Mouse (Mus musculus): ENCODE data around the gene Lctl.

The Lctl gene

DNA sequence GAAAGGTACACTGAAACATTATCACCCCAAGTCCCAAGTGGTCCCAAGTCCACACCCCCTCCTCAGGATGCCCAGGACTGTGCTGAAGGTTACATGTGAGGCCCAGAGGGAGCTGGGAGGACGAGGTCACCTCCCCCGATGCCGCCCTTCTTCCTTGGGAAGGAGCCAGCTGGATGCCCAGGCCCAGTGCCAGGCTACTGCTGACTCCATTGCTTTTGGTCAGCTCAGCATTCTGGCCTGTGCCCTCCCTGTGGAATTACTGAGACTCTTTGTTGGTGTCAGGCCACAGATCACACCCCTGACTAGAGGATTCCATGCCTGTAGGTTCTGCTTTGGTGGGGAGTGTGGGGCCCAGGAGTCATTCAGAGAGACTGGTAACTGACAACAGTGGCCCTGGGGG is at the start of gene Lctl:
Lctl (plus strand) TSS at position 272 of the 400 bp plus-strand sequence.
- in situ Hi-C loops (cut with MboI, MseI), result loop anchor here in 1 of 2 experiments (10.0 kb wide), 1 partner anchor 828 kb away; no protein-coding TSS in a partner anchor

DNA sequence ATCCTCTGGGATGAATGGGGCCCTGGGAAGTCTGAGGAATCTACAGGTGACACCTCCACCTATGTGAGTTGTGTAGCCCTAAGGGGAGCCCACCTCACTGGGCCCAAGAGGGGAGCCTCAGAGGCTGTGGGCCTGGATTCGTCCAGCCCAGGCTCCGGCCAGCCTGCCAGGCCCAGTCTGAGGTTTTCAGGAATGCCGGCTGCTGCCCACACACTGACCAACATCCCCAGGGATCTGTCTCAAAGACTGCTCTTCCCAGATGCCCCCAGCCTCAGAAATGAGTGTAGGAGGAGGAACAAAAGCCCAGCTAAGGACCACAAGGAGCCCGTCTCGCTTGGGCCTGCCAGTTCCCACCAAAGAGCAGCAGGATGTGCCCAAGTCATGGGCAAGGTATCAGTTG is 49.2 kb upstream of the Lctl start:
- in situ Hi-C loops (cut with MboI, MseI), result no loop called here

DNA sequence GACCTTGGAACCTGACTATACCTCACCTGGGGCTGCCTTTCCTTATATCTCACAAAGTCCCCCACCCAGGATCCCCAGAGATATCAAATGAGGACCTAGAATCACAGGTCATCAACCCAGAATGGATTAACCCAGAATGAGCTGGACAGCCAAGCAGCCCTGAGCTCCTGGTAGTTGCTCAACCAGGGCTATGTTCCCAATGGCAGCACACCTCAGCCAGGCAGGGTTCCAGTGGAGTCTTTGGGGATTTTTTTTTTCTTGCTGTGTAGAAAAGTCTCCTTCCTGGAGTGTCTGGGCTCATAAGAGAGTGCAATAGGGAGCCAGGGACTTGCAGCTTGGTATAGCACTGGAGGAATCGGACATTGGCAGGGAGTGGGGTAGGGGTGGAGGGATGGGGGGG is 48.4 kb upstream of the Lctl start:
- in situ Hi-C loops (cut with MboI, MseI), result no loop called here

DNA sequence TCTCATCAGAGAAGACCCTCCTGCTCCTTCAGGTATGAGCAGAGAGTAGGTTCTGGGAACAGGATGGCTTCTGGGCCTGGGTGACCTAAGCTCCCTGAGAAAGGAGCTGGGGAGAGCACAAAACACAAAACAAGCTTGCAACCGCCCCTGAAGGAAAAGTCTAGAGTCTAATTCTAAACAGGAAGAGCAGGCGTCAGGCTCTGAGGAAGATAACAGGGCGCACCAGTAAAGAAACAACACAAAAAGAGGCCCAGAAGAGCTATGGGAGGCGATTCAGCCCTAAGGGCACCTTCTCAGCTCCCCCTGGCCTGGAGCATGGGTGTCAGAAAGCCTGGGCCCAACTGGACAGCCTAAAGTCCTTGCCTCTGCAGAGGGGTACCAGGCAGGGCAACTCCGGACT is 47.8 kb upstream of the Lctl start:
- in situ Hi-C loops (cut with MboI, MseI), result no loop called here

DNA sequence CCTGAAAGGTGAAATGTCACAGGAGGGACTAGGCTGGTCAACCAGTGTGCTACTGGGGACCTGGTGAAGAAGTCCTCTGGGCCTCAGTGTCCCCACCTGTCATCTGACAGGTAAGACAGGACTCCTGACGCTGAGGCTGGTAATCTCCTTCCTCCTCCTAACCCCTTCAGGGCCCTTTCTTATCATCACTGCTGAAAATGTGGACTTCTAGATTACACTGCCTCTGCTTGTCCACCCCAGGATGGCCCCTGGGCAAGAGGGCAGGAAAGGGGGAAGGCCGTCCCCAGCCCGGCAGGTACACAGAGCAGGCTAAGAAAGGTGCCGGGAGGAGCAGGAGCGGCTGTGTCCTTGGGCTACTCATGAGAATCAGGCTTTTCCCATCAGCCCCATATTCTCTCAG is 46.3 kb upstream of the Lctl start:
- in situ Hi-C loops (cut with MboI, MseI), result no loop called here

DNA sequence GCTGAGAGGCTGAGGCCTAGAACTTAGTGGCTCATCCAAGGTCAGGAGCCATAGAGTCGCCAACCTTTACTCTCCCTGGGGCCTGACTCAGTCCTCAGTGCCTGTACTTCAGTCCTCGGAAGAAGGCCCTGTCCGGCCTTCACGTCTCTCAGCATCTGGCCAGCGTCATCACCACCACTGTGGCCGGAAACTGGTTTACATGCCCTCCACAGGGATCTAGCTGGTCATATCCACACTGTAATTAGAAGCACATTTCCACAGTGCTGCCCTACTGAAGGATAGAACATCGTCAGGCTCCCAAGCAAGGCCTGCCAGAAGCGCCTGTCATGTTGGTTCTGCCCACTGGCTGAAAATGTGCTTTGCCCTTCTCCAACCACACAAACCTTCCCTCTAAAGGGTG is 42.1 kb upstream of the Lctl start:
- in situ Hi-C loops (cut with MboI, MseI), result loop anchor here (25.0 kb wide), 1 partner anchor 88 kb away; no protein-coding TSS in a partner anchor

DNA sequence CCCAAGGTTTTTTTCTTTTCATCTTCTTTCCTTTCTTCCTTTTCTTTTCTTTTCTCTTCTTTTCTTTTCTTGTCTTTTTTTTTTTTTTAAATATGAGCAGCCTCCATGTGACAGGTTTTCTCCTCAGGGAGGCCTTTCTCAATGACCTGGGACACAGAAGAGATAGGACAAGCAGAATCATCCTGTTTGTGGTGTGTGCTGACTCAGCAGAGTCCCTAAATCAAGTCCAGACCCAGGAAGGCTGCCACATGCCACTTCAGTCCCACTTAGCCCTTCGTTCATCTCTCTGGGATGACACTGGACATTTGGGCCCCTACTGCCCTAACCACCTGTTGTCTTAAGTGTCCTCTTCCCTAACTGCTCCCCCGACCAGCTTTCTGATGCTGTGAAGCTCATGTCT is 40.5 kb upstream of the Lctl start:
- in situ Hi-C loops (cut with MboI, MseI), result loop anchor here (25.0 kb wide), 1 partner anchor 89 kb away; no protein-coding TSS in a partner anchor

DNA sequence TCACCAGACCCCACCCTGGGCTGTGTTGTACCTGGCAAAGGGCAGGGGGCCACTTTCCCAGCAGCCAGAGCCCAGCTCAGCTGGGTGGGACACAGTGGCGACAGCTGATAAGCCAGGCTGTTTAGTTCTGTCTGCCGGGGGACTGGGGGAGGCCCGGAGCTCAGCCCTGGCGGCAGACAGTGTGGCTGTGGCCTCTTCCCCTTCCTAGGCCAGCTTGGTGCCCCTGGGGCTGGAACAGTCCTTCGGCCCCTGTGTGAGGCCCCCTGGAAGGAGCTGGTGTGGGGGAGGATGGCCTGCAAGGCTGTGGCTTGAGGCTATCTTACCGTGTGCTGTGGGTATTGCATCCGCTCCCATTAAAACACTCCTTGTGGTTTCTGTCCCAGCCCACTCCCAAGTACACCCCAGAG is 38.6 kb upstream of the Lctl start:
- in situ Hi-C loops (cut with MboI, MseI), result loop anchor here (25.0 kb wide), 1 partner anchor 91 kb away; no protein-coding TSS in a partner anchor

DNA sequence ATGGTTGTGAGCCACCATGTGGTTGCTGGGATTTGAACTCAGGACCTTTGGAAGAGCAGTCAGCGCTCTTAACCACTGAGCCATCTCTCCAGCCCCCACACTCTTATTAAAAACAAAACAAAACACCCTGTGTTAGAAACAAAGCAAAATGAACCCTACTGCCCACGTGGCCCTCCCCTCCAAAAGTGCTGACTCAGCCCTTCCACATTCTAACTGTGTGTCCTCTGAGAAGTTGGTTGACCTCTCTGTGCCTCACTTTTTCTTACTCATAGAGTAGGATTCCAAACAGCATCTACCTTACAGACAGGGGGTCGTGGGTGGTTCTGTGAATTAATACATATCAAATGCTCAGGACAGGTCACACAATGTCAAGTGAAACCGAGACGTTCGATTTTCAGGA is 37.0 kb upstream of the Lctl start:
- in situ Hi-C loops (cut with MboI, MseI), result loop anchor here (25.0 kb wide), 1 partner anchor 93 kb away; no protein-coding TSS in a partner anchor

DNA sequence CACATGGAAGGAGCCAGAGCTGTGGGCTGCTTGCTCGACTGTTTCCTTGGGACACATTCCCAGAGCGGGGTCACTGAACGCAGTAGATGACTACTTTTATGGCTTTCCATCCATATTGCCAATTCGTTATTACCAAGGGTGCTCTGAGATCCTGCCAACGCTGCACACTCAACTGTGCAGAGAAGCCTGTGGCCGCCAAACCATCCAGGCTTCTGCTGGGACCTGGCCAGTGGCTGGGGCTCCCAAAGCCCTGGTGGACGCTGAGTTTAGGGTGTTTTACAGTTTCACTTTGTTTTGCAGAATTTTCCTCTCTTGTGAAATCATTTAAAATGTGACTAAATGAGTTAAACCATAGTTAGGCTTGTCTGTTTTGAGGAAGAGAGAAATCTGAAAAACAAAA is 32.7 kb upstream of the Lctl start:
- in situ Hi-C loops (cut with MboI, MseI), result loop anchor here (25.0 kb wide), 1 partner anchor 97 kb away; no protein-coding TSS in a partner anchor

DNA sequence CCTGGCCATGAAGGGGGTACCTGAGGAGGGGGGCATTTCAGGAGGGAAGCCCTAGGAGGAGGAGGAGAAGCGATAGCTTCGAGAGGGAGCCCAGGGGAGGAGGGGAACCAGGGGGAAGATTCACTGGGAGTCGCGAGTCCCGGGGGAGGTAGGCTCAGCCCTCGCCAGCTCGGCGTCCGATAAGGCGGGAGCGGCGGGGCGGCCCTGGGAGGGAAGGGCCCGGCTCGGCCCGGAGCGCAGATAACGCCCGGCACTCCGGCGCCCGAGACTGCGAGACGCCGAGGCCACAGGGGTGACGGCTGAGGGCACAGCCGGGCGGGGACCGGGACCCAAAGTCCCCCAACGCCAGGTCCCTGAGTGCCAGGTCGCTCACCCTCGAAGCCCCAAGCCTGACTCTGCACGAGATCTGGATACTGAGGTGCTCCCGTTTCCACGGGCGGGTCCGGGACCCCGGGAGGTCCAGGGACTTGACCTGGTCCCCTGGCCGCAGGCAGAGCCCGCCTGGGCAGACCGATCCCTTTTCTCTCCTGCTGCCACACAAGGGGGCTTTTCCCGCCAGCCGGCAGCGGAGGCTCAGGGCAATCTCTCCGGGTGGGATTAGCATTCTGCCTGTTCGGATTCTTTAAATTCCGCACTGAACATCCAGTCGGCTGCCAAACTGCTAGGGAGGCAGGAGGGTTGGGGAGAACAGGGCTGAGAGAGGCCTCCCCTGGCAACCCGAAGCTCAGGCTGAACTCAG is 32.1 kb upstream of the Lctl start:
- in situ Hi-C loops (cut with MboI, MseI), result loop anchor here (5.0 to 25.0 kb wide), 2 partner anchors 53 to 98 kb away; no protein-coding TSS in a partner anchor

DNA sequence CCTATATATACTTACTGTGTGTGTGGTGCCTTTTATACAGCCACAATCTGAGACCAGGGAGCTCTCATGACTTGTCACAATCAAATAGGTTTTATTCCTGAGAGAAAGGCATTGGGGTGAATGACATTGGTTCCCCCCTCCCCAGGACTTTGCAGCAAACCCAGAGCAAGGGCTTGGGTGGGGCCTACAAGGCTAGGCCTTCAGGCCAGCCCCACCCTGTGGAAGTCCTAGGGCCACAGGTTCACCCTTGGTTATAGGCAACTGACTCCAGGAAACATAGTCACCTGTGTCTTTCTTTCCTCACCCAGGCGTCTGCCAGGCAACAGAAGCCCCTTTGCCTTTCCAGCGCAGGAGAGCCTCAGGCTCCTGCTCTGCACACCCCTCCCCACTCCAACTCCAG is 31.0 kb upstream of the Lctl start:
- in situ Hi-C loops (cut with MboI, MseI), result loop anchor here (5.0 to 25.0 kb wide), 2 partner anchors 54 to 99 kb away; no protein-coding TSS in a partner anchor

DNA sequence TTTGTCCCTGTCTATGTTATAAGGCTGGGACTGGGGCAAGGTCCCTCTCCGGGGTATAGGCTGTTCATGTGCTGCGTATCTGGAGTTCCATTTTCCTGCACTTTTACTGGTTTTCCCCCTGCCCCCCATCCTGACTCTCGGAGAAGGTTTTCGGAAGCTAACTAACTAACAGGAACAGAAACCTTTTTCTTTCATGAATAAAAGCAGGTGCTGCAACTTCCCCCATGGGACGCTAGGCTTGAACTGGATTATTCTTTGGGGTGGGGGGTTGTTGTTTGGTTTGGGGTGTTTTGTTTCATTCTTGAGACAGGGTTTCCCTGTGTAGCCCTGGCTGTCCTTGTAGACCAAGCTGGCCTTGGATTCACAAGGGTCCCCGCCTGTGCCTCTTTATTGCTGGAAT is 30.4 kb upstream of the Lctl start:
- in situ Hi-C loops (cut with MboI, MseI), result loop anchor here (5.0 to 25.0 kb wide), 2 partner anchors 54 to 99 kb away; no protein-coding TSS in a partner anchor

DNA sequence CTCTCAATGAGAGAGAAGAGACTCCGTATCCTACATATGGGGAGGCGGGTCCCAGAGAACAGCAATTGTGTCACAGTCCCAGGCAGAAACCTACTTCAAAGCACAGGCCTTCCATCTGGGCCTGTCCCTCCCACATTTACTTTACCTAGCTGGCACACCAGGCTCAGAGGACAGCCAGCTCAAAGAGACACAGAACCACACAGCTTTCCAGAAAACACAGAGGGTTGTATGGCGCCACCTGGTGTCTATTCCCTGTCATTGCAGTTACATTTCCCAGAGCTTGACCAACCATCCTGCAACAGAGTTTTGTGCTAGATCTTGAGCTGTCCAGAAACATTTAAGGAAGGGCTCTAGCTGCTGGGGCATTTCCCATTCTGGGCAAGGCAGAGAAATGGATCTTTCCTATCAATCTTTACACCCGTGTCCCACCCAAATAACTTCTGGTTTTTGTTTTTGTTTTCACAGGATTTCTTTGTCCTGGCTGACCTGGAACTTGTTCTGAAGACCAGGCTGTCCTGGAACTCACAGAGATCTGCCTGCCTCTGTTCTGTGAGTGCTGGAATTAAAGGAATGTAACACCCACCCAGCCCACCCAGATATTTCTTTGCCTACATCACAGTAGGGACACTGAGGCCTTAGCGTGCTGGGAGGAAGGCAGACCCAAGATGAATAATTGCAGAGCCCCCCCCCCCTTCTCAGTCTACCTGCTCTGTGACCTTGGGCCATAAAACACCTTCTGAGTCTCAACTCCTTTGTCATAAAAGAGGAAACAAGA is 29.3 kb upstream of the Lctl start:
- in situ Hi-C loops (cut with MboI, MseI), result loop anchor here (5.0 to 25.0 kb wide), 2 partner anchors 55 to 100 kb away; no protein-coding TSS in a partner anchor

DNA sequence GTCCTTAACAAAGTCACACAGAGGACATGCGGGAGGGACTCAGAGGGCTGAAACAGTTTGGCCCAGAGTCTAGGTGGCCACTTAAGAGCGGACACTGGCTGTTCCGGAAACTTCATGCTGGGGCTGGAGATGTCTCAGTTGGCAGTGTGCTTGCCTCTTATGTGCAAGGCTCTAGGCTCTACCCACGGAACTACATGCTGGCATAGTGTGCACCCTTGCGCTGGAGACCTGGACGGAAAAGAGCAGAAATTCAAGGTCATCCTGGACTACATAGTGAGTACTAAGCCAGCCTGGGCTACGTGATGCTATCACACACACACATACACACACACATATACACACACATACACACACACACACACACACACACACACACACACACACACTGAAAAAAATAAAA is 28.6 kb upstream of the Lctl start:
- in situ Hi-C loops (cut with MboI, MseI), result loop anchor here (5.0 to 25.0 kb wide), 2 partner anchors 56 to 101 kb away; no protein-coding TSS in a partner anchor

DNA sequence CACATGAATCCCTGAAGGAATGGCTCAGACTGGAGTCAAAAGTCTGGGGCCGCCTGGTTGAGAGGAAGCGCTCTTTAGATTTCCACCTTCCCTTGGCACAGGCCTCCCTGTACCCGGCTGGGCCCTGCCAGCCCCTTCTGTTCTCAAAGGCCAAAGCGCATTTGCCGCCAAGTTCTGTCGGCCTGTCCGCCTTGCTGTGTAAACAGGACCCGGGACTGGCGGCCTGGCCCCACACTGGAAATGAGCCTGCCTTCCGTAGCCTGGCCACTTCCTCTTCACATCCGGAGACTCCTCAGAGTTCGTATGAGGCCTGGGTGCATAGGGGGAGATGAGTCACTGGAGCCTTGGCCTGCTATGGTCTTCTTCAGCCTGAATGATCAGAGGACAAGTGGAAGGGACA is 27.9 kb upstream of the Lctl start:
- in situ Hi-C loops (cut with MboI, MseI), result loop anchor here (5.0 to 25.0 kb wide), 2 partner anchors 57 to 102 kb away; no protein-coding TSS in a partner anchor

DNA sequence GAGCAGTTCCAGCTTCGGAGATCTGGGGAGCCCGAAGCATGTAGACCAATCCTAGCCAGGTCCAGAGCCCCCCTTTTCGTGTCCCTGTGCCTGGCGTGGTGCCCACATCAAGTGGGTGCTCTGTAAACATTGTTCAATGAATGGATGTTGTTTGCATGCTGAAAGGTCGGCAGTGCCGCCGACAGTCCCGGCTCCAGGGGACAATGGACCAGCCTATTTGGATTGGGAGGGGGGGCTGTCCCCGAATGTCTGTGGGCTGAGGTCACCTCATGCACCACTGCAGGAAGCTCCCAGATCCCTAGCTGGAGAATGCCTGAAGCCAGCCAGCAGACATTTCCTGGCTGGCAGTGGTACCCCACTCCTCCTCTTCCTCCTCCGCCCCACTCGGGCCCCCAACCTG is 22.9 kb upstream of the Lctl start:
- in situ Hi-C loops (cut with MboI, MseI), result loop anchor here (5.0 to 25.0 kb wide), 3 partner anchors 107 to 449 kb away; no protein-coding TSS in a partner anchor

DNA sequence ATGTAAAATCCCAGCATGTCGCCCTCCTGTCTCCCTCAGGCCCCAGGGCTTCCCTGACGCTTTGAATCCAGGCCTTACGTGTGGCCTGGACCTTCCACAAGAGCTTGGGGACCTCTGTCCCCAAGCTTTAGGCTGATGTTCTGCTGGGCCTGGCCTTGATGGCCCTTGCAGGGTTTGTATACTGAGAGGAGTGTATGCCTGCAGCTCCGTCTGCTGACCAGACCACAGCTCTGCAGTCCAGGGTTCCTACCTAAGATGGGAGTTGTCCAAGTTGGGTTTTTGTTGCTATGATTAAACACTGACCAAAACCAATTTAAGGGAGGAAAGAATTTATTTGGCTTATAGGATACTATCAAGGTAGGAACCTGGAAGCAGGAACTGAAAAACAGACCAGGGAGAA is 18.7 kb upstream of the Lctl start:
- in situ Hi-C loops (cut with MboI, MseI), result loop anchor here (10.0 to 25.0 kb wide), 2 partner anchors 111 to 453 kb away; no protein-coding TSS in a partner anchor

DNA sequence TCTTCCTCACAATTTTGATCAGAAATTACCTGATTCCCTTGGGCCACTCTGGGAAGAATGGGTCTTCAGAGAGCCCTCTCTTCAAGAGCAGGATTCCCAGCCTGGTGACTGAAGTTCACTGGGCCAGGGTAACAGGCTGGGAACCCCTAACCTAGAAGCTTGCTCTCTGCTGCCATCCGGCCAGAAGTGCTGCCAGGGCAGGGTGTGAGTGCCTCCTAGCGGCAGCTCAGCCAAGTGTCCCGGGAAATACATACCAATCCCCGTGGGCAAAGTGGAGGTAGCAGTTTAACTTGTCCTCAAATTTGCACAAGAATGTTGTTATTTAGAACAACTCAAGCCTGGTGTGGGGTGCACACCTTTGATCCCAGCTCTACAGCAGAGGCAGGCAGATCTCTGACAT is 16.5 kb upstream of the Lctl start:
- in situ Hi-C loops (cut with MboI, MseI), result no loop called here

DNA sequence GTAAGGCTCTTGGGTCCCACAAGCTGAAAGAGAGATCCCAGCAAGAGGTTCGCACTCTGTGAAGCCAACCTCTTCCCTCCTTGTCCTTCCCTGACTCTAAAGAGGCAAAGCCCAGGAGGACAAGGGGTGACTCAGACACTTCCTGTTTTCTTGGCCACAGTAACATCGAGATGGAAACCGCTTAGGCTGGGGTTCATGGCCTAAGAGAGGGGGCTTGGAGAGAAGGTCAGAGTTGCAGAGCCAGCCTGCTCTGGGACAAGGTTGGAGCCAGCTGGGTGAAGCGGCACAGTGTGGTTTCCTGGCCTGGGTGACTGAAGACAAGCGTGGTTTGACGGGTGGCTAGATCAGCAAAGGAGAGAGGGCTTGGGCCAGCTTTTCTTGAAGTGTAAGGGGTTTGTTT is 11.6 kb upstream of the Lctl start:
- in situ Hi-C loops (cut with MboI, MseI), result no loop called here

DNA sequence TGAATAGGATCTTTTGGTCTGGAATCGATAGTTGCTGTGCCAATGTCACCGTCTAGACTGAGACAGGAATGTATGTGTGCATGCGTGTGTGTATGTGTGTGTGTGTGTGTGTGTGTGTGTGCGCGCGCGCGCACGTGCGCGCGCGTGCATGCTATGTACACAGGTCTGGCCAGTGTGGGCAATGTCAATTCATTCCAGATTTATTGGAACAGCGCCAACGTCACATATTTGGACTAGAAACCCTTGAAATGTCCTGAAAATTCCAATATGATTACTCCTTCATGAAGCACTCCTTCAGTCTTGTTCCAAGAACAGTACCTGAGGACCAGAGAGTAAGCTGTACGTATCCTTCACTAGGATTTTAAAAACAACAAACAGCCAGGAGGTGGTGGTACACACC is 6.4 kb upstream of the Lctl start:
- in situ Hi-C loops (cut with MboI, MseI), result loop anchor here in 1 of 2 experiments (10.0 kb wide), 1 partner anchor 834 kb away; no protein-coding TSS in a partner anchor

DNA sequence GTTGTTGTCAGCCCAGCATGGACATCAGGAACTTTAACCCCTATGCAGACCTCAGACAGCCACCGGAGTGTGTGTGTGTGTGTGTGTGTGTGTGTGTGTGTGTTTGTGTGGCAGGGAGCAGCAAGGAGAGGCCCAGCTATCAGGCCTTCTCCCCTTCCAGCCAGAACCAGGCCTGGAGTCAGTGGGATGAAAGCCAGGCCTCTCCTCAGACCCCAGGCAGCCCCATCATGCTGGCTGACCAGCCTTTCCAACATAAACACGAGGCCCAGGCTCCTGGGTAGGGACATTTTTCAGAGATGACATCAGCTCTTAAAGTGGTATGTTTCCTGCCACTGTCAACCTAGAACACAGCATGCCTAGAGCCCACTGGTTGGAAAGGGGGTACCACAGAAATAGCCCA is 2.3 kb upstream of the Lctl start:
- in situ Hi-C loops (cut with MboI, MseI), result loop anchor here in 1 of 2 experiments (10.0 kb wide), 1 partner anchor 830 kb away; no protein-coding TSS in a partner anchor
